Mouse (Mus musculus) liver, embryonic 13.5 days (tissue): ENCODE measurements around the gene Ccm2. TPM values are rescaled to one million over a fixed set of nuclear protein-coding genes. Genes with fewer than 3 reads are reported as not detected.

Source experiments
- ATAC-seq: fragments of 200-750 bp; cut with Nextera tagmentation; 2 replicates; pipeline ENCODE4 v1.8.0; 2017; ENCODE audit warnings: low read depth, mild to moderate bottlenecking, moderate number of reproducible peaks, moderate library complexity
- DNase-seq: peaks from one replicate; pipeline ENCODE4 v3.0.0; 2022
- H3K27ac ChIP-seq: fragments of 300-500 bp; sonication (generic); 2 replicates; pipeline ENCODE4 v1.5.1; 2015; ENCODE audit warnings: moderate library complexity, mild to moderate bottlenecking, inconsistent platforms
- H3K27me3 ChIP-seq: fragments of 300-500 bp; sonication (generic); 2 replicates; pipeline ENCODE4 v1.6.1; 2015; ENCODE audit warnings: mild to moderate bottlenecking, inconsistent platforms
- H3K36me3 ChIP-seq: fragments of 300-500 bp; sonication (generic); 2 replicates; pipeline ENCODE4 v1.6.1; 2015; ENCODE audit warnings: mild to moderate bottlenecking, inconsistent platforms
- H3K4me1 ChIP-seq: fragments of 300-500 bp; sonication (generic); replicated peaks from 2 replicates; pipeline ENCODE4 v1.6.1; 2015; ENCODE audit warnings: inconsistent platforms
- H3K4me2 ChIP-seq: fragments of 300-500 bp; sonication (generic); 2 replicates; pipeline ENCODE4 v1.6.1; 2015; ENCODE audit warnings: inconsistent platforms, mild to moderate bottlenecking, moderate library complexity
- H3K4me3 ChIP-seq: fragments of 300-500 bp; sonication (generic); replicated peaks from 2 replicates; pipeline ENCODE4 v1.5.1; 2015; ENCODE audit warnings: mild to moderate bottlenecking, inconsistent platforms
- H3K9ac ChIP-seq: fragments of 300-500 bp; sonication (generic); 2 replicates; pipeline ENCODE4 v1.6.1; 2015; ENCODE audit warnings: mild to moderate bottlenecking, inconsistent platforms
- H3K9me3 ChIP-seq: fragments of 300-500 bp; sonication (generic); replicated peaks from 2 replicates; pipeline ENCODE4 v1.6.1; 2016; ENCODE audit warnings: inconsistent platforms
- WGBS: fragments of 180-500 bp; shearing (Covaris S2); methylation state at CpG from one replicate; pipeline ENCODE4 v1.1.7; 2015; ENCODE audit not compliant: insufficient replicate concordance; 5-methylcytosine and 5-hydroxymethylcytosine counted together
- polyA plus RNA-seq: library from polyadenylated mRNA; unstranded; fragments of >200 nt; fragmentation: Nextera tagmentation; extraction: Ambion mirVana; gene quantifications from 2 replicates; pipeline ENCODE4 v1.2.1, GENCODE M21; 2015

Ccm2 gene
- polyA plus RNA-seq, 1 experiment from 2014 or later: 46.1 TPM

DNA sequence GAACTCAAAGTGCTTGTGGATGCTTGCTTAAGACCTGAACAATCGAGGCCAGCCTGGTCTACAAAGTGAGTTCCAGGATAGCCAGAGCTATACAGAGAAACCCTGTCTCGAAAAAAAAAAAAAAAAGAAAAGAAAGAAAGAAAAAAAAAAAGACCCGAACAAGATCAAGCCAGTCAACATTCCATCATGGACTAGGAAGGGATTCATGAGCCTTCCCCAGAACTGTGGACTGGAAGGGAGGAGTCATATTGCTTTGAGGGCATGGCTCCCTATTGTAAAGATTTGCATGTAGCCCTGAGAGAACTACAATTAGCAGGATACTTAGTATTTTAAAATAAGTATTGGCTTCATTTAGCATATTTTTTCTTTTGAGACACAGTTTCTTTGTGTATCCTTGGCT, 2.0 kb upstream of the Ccm2 start:
- H3K36me3 ChIP-seq: no peaks in the 10 kb centered on the region
- no peak overlapping the region for H3K9ac ChIP-seq
- peaks cover 38% of the 10 kb centered on the region for H3K4me1 ChIP-seq
- H3K27me3 ChIP-seq: no peaks in the 10 kb centered on the region
- H3K9me3 ChIP-seq: no peaks in the 10 kb centered on the region
- 72% methylated on average over 3 of the region's 3 CpGs for WGBS
- ATAC-seq: no peak
- H3K27ac ChIP-seq: no peak overlapping the region
- H3K4me3 ChIP-seq: no peak overlapping the region
- no peak for DNase-seq
- no peak overlapping the region for H3K4me2 ChIP-seq

DNA sequence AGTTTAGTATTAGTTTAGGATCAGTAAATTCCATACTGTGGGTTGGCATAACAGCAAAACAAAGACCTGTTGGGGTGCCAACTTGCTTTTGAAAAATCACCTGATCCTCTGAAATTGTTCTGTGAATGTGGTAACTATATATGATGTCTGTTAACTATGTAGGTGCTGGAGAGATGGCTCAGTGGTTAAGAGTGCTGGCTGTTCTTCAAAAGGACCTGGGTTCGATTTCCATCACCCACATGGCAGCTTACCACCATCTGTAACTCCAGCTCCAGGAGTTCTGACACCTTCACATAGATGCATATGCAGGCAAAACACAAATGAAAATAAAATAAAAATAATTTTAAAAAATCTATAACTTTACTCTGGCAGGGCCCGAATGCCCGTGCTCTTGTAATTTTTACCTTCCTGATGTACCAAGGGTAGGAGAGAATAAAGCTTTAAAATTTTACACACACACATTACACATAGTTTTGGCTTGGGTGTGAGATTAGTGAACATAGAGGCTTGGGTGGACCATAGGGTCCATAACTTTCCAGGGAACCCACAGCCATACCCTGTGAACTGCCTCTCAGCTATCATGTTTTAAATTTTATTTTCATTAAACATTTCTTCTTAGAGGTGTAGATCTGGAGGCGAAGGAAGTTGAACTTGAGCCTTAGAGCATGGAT, 1.4 kb upstream of the Ccm2 start:
- 88% methylated on average over 4 of the region's 4 CpGs for WGBS
- H3K9ac ChIP-seq: peak overlapping the region; percentile 94
- H3K9me3 ChIP-seq: no peaks in the 10 kb centered on the region
- no peaks in the 10 kb centered on the region for H3K27me3 ChIP-seq
- peaks cover 44% of the 10 kb centered on the region for H3K4me1 ChIP-seq
- DNase-seq: no peak
- peak overlapping the region; percentile 81 for H3K4me2 ChIP-seq
- H3K4me3 ChIP-seq: peak overlapping the region; percentile 85
- H3K27ac ChIP-seq: peak overlapping the region; percentile 97
- no peak for ATAC-seq
- no peaks in the 10 kb centered on the region; the same call in 1 of the 2 replicates for H3K36me3 ChIP-seq

DNA sequence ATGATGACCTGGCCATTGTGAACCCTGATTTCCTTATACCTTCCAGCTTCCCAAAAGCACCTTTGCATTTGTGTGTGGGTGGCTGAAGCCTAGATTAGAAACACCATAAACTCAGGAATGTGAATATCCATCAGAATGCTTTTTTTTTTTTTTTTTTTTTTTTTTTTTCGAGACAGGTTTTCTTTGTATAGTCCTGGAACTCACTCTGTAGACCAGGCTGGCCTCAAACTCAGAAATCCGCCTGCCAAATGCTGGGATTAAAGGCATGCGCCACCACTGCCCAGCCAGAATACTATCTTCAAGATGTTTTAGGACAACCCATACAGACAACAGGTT, 862 bp upstream of the Ccm2 start:
- Histone ChIP-seq H3K9ac (peak overlapping the region; percentile 94), H3K4me1 (peaks cover 44% of the 10 kb centered on the region), H3K27me3 (no peaks in the 10 kb centered on the region), H3K9me3 (no peaks in the 10 kb centered on the region), H3K4me3 (peak overlapping the region; percentile 85), H3K27ac (peak overlapping the region; percentile 97), H3K4me2 (peak overlapping the region; percentile 81), H3K36me3 (no peaks in the 10 kb centered on the region; the same call in 1 of the 2 replicates)
- no peak for ATAC-seq
- DNase-seq: no peak
- WGBS: 43% methylated on average over 3 of the region's 3 CpGs

DNA sequence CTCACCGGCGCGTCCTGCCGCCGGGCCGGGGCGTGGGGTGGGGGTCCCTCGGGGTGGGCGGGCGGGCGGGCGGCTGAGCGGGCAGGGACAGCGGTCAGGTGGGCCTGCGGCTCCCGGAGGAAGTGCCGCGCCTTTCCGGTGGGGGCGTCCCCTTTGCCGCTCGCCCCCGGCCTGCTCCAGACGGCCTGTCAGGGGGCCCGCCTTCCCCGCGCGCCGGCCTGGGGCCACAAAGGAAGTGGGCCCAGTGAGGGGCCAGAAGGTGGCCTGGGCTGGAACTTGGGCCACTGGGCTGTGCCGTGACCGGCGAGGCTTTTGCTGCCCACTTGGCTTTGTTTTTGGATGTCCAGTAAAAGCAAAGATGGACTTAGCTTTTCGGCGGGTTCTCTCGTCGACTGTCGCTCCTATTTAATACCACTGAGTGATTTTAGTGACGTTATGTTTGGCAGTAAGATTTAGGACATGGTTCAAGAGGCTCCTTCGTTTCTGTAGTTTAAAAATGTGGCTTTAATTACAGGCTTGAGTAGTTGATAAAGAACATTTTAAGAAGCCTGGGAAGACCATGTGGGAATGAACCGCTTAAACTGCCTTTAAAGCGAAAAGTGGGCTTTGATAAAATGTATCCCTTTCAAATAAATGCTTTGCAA, 472 bp downstream of the Ccm2 start:
- WGBS: under 1% methylated on average over 18 of the region's 41 CpGs
- peaks cover 12% of the 10 kb centered on the region for H3K36me3 ChIP-seq
- no peaks in the 10 kb centered on the region for H3K27me3 ChIP-seq
- peak overlapping the region; percentile 97 for H3K27ac ChIP-seq
- peaks cover 46% of the 10 kb centered on the region for H3K4me1 ChIP-seq
- H3K9ac ChIP-seq: peak overlapping the region; percentile 94
- H3K4me2 ChIP-seq: peak overlapping the region; percentile 81
- H3K9me3 ChIP-seq: no peaks in the 10 kb centered on the region
- peak overlapping the region; percentile 85 for H3K4me3 ChIP-seq
- DNase-seq: peak; percentile 57
- peak; percentile 57 for ATAC-seq

DNA sequence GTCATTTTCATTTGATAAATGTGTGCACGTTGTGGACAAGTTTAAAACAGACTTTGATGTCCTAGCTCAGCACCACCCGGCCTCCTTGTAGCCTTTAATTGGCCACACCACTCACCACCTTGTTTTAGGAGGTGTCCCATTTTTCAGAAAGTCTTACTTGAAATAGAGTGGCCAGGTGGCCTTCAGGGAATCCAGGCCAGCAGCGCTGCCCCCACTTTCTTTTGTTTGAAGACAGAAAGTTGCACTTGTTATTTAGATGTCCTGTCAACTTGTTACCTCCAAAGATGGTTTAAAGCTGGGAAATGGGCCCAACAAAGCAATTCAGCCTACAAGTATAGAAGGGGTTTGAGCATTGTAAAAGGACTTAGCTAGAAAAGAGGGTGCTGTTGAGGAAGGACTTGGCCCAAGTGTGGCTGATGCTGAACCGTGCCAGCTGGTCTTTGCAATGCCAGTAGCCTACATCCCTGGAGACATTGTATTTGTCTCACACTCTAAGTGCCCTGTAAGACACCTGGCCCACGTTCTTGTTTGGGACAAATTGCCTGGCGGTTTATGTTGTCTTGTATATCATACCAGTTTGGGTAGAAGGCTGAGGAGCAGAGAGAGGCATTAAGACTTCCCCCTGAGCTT, 1.1 kb downstream of the Ccm2 start:
- DNase-seq: no peak
- Histone ChIP-seq H3K9me3 (no peaks in the 10 kb centered on the region), H3K27me3 (no peaks in the 10 kb centered on the region), H3K27ac (peak overlapping the region; percentile 97), H3K36me3 (peaks cover 16% of the 10 kb centered on the region), H3K4me2 (peak overlapping the region; percentile 81), H3K4me1 (peaks cover 50% of the 10 kb centered on the region), H3K4me3 (peak overlapping the region; percentile 85), H3K9ac (peak overlapping the region; percentile 94)
- no peak for ATAC-seq
- 25% methylated on average over 6 of the region's 6 CpGs for WGBS

DNA sequence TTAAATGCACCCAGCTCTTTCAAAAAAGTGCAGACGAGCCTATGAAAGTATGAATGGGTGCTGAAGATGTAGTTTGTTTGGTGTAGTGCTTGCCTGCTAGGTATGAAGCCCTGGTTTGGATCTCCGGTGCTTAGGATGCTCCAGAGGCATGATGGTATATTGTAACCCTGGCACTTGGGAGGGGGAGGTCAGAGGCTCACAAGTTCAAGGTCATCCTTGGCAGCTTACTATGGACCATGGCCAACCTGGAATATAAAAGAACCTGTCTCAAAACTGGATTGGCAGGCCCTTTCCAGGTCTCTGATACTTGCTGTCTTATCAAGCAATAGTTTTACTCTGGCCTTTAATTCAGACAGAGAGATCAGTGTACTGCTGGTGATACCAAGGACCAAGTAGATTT, 3.1 kb downstream of the Ccm2 start:
- Histone ChIP-seq H3K4me2 (no peak overlapping the region), H3K9ac (no peak overlapping the region), H3K9me3 (no peaks in the 10 kb centered on the region), H3K36me3 (peaks cover 24% of the 10 kb centered on the region), H3K27ac (0 out of 2 replicates have a peak overlapping the region, but pooled peaks have one; percentile 4), H3K27me3 (no peaks in the 10 kb centered on the region), H3K4me1 (peaks cover 54% of the 10 kb centered on the region), H3K4me3 (no peak overlapping the region)
- no peak for DNase-seq
- 83% methylated on average over 2 of the region's 2 CpGs for WGBS
- ATAC-seq: no peak

DNA sequence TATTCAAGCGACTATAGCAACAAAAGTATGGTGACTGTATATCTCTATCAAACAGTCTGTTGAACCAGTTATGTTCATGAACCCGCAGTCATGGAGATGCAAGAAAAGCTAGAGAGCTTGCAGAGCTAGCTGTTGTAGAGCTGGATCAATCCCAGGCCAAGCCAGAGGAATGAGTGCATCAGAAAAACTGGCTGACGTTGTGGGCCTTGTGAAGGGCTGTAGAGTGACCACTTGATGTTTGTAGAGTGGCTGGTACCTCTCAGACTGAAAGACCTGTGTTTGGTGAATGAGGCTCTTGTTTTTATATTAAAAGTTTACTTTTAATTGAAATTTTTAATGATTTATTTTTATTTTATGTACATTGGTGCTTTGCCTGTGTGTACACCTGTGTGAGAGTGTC, 3.5 kb downstream of the Ccm2 start:
- Histone ChIP-seq H3K9me3 (no peaks in the 10 kb centered on the region), H3K27me3 (no peaks in the 10 kb centered on the region), H3K4me2 (no peak overlapping the region), H3K4me3 (no peak overlapping the region), H3K36me3 (peaks cover 24% of the 10 kb centered on the region), H3K27ac (0 out of 2 replicates have a peak overlapping the region, but pooled peaks have one; percentile 4), H3K9ac (no peak overlapping the region), H3K4me1 (peaks cover 57% of the 10 kb centered on the region)
- DNase-seq (no peak), ATAC-seq (no peak)
- 82% methylated on average over 3 of the region's 3 CpGs for WGBS

DNA sequence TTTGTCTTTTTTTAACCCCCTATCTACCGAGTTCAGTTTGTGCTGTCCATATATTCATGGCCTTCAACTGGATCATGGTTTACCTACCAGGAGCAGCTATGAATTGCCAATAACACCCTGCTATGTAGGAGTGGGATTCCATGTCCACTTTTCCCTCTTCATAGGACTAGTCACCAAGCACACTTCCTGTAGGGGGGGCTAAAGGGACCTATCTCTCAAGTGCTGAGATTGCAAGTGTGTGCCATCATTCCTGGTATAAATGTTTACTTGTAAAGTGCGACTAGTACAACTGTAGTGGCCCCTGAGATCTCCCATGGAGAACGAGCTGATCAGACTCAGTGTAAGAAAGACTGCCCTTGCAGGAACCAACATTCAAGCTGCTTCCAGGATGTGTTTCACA, 11.5 kb downstream of the Ccm2 start:
- no peaks in the 10 kb centered on the region for H3K27me3 ChIP-seq
- no peak overlapping the region for H3K4me2 ChIP-seq
- no peak overlapping the region for H3K4me3 ChIP-seq
- H3K9ac ChIP-seq: no peak overlapping the region
- H3K9me3 ChIP-seq: no peaks in the 10 kb centered on the region
- ATAC-seq (no peak), DNase-seq (no peak)
- H3K4me1 ChIP-seq: peaks cover 61% of the 10 kb centered on the region
- WGBS: 50% methylated on average over 3 of the region's 3 CpGs
- H3K27ac ChIP-seq: no peak overlapping the region
- peaks cover 22% of the 10 kb centered on the region for H3K36me3 ChIP-seq

DNA sequence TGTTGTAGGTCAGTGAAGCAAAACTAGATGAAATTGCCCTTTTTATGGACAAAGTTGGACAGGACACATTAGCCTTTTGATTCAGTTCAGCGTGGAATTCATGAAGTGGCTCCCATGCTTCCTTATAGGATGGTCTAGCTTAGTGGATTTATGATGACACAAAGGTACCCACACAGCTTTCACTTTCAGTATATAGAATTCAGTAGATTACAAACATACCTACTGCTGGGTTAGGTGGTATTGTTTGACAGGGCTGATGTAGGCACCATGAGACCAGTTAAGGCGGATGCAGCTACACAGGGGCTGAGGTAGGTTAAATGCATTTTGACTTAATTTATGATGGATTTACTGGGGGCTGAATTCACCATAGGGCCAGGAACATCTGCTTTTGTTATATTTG, 13.3 kb downstream of the Ccm2 start:
- Histone ChIP-seq H3K27me3 (no peaks in the 10 kb centered on the region), H3K36me3 (peaks cover 32% of the 10 kb centered on the region), H3K27ac (0 out of 2 replicates have a peak overlapping the region, but pooled peaks have one; percentile 1), H3K4me2 (no peak overlapping the region), H3K4me3 (no peak overlapping the region), H3K9ac (no peak overlapping the region), H3K4me1 (peaks cover 58% of the 10 kb centered on the region), H3K9me3 (no peaks in the 10 kb centered on the region)
- no peak for DNase-seq
- WGBS: 75% methylated on average over 2 of the region's 2 CpGs
- no peak for ATAC-seq

DNA sequence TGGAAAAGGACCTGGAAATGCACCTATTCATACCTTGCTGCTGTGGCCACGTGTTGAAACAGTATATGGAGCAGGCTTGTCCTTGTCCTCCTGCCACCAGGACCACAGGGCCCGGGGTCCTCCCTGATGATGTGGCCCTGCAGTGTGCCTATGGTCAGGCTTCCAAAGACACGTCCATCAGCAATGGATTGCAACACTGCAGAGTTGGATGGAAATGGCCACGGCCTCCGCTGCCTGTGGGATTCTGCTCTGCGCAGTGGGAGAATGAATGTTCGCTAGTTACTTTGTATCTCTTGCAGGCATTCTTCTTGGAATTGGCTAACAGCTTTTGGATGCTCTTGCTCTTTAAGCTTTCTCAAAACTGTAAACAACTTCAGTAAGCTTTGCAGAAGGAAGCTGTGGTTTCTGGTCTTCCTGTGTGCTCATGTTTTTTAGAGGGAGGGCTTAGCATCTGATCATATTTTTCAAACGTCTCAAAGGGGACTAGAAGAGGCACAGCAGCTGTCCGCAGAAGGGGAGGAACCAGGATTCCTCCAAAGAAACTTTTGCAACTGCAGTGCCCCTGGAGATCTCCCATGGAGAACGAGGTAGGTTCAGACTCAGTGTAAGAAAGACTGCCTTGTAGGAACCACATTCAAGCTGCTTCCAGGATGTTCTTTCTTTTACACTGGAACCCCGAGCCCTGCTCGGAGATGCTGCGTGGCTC, 14.1 kb downstream of the Ccm2 start:
- Histone ChIP-seq H3K4me1 (peaks cover 58% of the 10 kb centered on the region), H3K36me3 (peaks cover 37% of the 10 kb centered on the region), H3K4me3 (peak overlapping the region; percentile 23), H3K27ac (peak overlapping the region; percentile 60), H3K27me3 (no peaks in the 10 kb centered on the region), H3K9me3 (no peaks in the 10 kb centered on the region), H3K9ac (peak overlapping the region; percentile 44; the same call in 1 of the 2 replicates), H3K4me2 (peak overlapping the region; percentile 36)
- 30% methylated on average over 13 of the region's 13 CpGs for WGBS
- no peak for DNase-seq
- no peak for ATAC-seq

DNA sequence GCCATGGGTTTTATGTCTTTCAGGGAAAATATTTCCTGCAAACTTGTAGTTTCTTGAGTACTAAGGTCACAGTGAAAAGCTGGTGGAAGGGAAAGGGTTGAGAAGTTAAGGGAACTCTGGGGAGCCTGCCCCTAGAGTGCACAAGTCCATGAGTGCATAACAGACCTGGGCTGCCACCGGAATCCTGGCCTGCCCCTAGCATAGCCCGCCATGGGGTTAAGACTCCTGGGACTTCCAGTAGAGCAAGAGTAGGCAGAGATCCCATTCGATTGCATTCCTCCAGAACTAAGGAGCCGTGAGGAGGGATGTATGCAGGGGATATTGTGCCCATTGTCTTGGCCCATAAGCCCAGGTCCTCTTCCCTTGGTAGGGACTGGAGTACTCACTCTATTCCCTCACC, 14.8 kb downstream of the Ccm2 start:
- H3K4me3 ChIP-seq: peak overlapping the region; percentile 23
- no peaks in the 10 kb centered on the region for H3K9me3 ChIP-seq
- H3K4me2 ChIP-seq: peak overlapping the region; percentile 36
- H3K36me3 ChIP-seq: peaks cover 36% of the 10 kb centered on the region
- H3K27me3 ChIP-seq: no peaks in the 10 kb centered on the region
- DNase-seq: no peak
- peak overlapping the region; percentile 60 for H3K27ac ChIP-seq
- ATAC-seq: no peak
- H3K4me1 ChIP-seq: peaks cover 65% of the 10 kb centered on the region
- WGBS: 47% methylated on average over 4 of the region's 4 CpGs
- H3K9ac ChIP-seq: no peak overlapping the region
